Mouse (Mus musculus) heart, adult 9 months (tissue): Measurements from ENCODE around the gene Gphn.
"Not testable (repeated sequence)": the region's sequence is repeated elsewhere in the genome, so short reads cannot be mapped to it uniquely, and the experiment has no call there.

Experiments
- DNase-seq, 2 experiments: peaks; one replicate each; pipeline ENCODE4 v3.0.0; 2022; ENCODE audit warnings: low spot score in 2 of 2

Gene Gphn

DNA sequence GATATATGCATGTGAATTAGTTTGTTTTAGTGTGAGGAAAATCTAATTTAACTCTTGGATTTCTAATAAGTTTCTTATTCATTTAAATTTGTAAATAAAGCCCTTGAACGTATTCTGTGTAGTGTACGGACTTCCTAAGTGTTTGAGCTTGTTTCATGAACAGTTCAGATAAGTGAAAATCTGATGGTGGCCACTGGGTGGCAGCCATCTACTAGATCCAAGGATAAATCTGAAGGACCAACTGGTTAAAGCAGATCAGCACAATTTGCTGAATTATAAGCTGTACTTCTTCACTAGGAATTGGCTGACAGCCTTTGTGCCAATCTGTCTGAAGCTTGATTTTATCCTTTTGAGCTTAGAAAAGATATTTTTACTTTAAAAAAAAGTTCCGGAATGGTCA, 105.9 kb downstream of the Gphn start:
- DNase-seq, result peak in 1 of 2 experiments; percentile 27

DNA sequence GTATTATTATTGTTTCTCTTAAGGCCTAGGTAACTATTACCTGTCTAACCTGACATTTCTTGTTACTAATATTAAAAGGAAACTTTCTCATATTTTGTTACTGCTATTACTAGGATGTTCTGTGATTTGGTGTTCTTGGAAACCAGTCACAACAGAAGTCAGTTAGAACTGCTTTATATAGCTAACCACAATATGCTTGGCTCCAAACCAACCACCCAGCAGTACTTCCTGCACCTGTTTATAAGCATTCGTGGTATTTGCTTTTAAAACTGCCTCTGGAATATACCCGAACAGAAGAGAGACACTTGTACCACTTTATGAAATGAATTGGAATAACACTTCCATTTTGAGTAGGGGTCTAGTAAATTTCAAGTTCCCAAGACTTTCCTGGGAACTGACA, 130.3 kb downstream of the Gphn start:
- DNase-seq, result no peak

DNA sequence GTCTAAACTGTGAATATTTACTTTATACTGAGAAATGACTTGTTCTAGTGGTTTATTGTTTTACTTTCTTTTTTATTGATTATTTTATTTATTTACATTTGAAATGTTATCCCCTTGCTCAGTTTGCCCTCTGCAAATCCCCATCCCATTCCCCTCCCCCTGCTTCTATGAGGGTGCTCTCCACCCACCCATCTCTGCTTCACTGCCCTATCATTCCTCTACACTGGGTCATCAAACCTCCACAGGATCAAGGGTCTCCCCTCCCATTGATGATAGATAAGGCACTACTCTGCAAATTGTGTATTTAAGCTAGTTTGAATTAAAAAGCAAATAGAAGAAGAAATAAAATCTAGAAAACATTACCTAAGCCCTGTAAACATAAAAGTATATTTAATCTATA, 163.1 kb downstream of the Gphn start:
- DNase-seq, result no peak

DNA sequence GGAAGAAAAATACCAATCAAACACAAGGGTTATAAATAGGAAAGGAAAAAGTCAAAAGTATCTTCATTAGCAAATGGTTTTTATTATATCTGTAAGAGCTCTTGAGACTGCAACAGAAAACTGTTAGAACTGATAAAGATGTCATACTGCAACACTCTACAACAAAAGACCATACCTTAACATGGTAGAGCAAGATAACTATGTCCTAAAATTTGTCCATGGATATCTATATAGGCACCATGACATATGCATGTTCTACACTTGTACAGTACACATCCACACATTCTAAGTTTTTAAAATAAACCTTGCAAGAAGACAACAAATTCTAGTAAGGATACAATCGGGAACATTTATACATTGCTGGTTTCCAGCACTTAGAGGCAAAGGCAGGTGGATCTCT, 169.1 kb downstream of the Gphn start:
- DNase-seq, result no peak

DNA sequence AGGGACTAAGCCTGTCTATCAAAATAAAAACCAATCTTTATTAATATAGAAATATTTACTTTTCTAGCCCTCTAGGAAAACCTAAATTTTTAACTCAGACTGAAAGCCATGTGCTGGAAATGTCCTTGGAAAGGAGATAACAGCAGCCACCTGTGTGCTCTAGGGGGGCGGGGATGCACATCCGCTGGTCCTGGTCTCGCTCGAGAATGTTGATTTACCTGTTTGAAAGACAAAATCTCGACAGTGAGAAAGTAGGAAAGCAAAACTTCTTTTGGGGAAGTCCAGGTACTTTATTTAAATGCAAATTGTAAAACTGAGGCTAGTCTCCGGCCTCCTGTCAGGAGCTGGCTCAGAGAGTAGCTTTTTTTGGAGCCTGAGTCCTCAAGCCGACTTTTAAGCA, 181.3 kb downstream of the Gphn start:
- not testable (repeated sequence) for DNase-seq

DNA sequence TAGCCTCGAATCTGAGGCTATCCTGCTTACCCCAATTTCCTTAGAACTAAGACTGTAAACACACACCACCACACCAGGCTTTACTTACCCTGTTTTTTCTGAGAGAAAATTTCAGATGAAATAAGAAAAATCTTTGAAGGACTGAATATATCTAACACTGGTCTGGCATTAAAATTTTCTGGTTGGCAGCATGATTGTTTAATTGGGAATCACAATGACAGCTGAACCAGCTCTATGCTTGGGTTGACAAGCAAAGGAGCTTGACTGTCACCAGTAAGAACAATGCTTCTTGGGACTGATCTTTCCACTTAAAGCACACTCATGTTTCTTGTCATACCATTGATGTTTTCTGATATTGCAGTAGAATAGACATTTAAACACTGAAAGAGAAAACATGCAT, 296.0 kb downstream of the Gphn start:
- no peak for DNase-seq

DNA sequence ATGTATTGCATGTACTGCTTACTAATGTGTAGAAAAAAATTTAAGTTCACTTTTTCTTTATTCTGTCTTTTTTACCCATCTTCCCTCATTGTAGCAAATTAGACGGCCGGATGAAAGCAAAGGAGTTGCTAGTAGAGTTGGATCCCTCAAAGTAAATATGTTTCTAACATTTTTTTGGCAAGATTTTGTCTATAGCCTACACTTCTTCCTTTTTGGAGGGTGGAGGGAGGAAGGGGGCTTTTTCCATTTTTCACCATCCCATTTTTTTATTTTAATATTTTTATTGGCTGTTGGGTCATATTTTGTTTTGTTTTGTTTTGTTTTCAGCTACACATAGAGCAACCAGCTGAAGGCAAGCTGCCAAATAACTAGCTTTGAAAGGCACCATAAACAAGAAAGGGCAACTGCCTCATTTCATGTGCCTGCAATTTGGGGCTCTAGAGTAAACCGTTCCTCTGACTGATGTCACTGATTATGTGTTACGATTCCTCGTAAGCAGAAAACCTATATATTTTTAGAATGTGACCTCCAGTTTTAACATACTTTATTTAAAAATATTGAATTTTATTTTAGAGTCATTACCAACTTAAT, 296.7 kb downstream of the Gphn start:
- DNase-seq, result no peak

DNA sequence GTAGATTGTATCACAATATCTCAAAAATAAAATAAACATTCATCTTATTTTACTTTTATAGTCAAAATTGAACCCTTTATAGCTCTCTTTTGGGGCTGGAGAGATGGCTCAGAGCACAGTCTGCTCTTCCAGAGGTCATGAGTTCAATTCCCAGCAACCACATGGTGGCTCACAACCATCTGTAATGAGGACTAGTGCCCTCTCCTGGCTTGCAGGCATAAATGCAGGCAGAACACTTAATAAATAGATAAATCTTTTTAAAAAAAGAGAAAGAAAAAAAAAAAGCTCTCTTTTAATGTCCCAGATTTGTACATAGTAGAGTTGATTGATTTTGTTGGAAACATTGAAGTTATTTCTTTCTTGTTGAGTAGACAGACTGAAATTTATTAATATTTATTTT, 311.4 kb downstream of the Gphn start:
- not testable (repeated sequence) for DNase-seq

DNA sequence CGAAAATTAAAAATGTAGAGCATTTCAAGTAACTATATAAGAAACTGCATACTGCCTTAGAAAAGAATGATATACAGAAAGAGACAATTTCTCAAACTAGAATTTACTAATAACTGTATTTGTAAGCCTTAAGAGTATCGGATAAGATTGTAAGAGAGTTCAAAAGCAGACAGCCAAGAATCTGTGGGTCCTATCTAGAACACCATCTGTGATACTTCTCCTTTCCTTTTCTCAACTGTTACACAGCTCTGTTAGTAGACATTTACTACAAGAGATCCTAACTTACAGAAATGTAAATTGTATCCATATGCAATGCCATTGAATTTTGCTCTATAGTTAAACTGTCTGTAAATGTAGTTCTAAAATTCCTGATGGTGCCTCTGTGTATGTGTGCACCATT, 324.7 kb downstream of the Gphn start:
- no peak for DNase-seq

DNA sequence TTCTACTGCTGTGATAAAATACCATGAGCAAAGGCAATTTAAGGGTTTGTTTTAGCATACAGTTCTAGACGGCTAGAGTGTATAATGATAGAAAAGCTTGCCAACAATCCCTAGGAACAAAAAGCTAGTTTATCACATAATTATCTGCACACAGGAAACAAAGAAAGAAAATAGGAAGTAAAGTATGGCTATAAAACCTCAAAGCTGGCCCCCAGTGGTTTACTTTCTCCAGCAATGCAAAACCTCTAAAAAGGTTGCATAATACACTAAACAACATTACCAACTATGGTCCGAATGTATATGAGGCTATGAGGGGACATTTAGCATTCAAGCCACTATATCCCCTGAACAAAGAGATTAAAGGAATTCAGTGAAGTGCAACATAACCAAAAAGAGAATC, 405.6 kb downstream of the Gphn start:
- no peak for DNase-seq

DNA sequence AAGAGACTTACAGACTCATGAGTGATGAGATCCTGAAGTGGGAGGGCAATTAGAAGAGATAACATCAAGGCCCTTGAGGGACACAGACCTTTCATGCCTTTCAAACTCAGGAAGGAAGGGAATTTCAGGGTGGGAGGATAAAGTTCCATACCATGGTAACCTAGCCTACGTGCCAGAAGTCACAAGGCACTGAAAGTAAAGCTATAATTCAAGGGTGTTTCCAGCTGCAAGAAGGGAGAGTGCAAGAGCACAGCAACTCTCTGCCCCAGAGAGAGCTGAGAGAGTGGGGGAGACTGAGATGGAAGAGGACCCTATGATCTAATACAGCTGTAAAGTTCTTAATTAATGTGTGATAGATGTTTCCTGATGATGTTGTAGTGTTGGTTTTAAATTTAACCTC, 413.3 kb downstream of the Gphn start:
- DNase-seq, result no peak

DNA sequence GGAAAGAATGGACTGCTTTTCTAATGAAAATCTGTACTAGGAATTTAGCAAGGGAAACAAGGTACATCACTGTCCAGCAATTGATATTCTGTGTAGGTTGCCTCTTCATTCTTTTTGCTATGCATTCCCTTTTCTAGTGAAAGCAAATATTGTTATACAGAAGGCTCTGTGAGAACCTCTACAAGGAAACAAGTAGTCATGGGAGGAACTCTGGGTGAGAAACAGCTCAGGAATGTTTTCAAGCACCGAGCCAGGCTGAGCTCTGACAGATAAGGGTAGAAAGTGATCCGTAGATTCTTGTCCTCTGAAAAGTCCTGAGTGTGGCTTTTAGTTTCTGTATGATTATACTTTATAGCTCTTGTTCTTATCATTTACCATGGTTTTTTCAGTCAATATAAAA, 413.9 kb downstream of the Gphn start:
- DNase-seq, result peak in 1 of 2 experiments; percentile 5

DNA sequence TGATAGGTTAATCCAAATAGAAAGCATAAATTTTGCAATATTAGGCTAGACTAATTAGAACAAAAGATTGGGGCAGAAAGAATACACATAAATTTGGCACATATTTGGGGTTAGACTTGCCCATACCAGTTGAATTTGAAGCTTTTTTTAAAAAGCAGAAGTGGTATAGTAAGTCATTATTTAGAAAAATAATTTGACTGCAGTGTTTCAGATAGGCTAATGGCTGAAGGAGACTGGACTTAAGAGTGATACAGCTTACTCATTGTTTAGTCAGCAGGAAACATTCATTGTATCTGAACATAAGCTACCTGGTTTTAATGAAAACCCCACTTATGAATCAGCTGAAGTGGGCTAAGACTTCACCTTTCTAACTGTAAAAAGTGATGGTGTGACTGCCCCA, 415.0 kb downstream of the Gphn start:
- no peak for DNase-seq

DNA sequence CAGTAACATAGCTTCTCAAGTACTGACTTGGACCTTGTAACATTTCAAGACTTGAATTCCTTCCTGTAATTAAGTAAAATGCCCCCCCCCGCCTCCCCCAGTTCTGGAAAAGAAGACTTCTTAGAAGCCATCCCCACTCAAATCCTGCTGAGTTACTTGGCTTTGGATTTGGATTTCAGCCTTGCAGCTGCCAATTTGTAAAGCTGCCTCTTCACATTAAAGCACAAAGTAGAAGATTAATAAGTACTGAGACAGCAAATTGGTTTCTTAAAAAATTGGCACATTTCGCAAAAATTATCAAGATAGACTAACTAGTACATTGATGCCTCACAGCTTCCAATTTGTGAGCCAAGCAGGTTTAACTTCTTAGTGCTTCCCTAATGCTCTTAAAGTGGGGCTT, 417.5 kb downstream of the Gphn start:
- DNase-seq, result no peak

DNA sequence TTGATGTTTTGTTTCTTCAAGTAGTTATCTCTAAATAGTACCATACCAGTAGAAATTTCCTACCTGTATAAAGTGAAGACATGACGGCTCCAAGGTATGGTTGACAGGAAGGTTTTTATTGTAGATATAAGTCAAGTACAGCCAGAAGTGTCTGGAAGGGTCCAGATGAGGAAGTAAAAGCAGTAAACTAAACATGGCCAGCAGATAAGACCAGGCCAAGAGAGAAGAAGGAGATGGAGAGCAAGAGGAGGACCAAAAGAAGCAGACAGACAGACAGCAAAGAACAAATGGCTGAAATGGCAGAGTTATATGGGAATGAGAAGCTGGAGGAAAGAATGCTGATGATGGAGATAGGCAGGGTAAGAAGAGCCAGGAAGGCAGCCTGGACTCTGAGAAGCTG, 419.1 kb downstream of the Gphn start:
- DNase-seq, result no peak

DNA sequence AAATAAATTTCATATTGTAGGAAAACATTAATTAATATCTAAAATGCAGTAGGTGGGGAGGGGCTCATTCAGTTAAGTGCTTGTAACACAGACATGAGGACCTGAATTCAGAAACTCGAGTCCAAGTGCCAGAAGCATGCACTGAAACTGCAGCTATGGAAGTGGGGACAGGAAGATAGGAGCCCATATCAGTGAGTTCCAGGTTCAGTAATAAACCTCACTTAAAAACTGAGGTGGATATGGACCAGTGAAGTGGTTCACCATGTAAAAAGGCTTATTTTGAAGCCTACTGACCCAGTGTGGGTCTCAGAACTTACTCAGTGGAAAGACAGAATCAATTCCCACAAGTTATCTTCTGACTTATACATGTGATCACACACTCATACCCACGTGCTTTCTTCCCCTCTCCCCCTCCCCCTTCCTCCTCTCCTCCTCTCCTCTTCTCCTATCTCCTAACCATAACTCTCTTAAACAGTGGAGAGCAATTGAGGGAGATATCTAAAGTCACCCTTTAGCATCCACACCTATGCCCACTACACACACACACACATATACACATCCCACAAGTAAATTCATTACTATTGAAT, 433.6 kb downstream of the Gphn start:
- no peak for DNase-seq

DNA sequence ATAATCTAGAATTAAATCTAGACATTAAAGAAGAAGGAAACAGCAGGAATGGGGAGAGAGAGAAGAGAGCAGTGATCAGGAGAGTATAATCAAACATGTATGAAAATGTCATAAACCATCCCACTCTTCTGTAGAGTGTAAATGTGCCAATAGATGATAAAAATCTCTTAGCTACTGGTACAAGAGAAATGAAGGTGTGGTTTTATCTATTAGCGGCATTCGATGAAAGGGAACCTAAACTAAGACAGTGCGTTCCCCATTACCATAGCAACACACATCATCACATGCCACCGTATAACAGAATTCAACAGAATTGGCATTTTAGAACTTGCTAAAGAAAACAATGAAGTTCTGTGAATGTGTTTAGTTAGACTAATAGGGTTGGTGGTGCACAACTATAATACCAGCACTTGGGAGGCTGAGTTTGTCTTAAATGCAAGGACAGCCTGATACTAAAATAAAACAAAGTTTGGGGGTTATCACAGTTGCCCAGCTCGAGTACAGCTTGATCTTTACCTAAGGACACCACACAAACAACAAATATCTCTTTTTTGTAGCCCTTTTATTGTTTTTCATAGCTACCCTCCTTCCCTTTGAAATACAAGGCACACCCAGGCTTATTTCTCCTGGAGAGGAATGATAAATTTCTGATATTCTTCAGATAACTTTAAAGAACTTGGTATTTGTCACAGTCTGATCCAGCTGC, 452.1 kb downstream of the Gphn start:
- no peak for DNase-seq

DNA sequence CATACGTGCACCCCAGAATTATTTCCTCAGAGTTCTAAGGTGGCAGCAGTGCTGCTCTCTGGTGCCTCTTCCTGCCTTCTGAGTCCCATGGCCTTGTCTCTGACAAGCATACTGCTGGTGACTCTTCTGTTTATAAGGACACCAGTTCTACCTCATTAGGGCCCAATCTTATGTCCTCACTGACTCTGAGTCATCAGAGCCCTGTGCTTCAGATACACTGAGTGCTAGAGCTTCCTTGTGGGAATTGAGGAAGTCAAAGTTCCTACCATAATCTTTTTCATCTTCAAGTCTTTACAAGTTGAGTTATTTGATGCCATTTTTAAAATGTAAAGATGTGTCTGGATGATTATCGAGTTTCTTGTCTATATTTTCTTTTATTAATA, 452.6 kb downstream of the Gphn start:
- no peak for DNase-seq

DNA sequence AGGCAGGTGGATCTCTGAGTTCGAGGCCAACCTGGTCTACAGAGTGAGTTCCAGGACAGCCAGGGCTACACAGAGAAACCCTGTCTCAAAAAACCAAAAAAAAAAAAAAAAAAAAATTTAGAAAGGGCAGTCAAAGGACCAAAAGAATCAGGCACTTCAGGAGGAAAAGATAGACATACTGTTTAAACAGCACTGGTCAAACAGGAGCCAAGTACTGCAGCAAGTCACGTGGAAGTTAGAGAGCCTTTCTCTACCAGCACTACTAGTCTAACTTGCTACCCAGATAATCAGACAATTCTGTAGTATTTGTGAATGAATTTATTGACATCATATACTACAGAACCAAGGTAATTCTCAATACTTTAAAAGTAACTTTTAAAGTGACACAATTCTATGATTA, 454.9 kb downstream of the Gphn start:
- DNase-seq, result no peak

DNA sequence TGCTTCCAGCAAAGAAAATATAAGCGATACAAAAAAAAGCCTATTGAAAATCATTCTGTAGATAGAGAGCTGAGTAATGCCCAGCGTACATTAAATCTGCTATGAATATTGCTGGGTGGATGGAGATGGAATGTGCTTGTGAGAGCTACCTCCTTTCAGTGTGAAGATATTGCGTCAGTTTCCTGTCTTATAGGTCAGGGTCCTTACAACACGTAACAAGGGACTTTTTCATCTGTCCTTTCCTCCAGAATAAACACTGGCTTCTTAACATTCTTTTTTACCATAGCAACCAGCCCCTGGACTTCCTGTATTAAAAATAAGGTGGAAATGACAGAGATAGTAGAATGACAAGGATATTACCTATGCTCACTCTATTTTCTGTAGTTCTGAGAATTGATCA, 456.1 kb downstream of the Gphn start:
- no peak for DNase-seq

DNA sequence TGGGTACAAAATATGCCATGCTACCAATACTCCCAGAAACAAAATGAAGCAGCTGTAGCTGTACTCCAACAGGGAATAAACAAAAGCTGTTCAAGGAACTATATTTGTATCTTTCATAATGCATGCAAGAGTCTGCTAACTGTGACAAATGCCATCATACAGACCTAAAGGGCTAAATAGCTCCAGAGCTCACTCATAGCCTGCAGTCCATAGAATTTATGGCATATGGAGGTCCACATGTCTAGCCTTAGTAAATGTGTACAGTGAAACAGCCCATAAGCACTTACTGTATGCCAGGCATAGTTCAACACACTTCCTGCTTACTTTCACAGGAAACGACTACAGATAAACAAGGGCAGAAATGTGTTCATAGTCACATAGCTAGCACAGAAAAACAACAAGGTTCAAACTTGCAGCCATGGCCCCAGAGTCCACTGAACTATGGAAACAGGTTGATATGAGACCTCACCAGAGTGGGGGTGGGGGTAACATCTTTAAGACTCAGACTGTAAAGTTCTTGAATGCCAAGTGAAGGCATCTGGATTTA, 459.6 kb downstream of the Gphn start:
- DNase-seq, result no peak

DNA sequence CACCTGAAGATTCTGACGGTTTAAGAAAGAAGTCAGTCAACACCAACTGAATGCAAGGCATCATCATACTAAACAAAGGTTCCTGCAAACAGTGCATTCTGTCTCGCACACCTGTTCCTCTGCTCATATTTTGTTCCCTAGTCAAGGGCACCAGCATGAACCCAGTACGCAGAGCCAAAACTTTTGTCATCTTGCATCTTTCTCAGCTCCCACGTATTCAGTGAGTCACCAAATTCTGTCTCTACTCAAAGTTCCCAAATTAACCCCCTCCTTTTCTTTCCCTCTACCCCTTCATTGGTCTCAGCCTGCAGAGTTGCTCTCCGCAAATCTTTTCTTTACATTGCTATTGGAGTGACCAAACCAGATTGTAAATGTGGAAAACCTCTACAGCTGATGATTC, 462.7 kb downstream of the Gphn start:
- DNase-seq, result no peak

DNA sequence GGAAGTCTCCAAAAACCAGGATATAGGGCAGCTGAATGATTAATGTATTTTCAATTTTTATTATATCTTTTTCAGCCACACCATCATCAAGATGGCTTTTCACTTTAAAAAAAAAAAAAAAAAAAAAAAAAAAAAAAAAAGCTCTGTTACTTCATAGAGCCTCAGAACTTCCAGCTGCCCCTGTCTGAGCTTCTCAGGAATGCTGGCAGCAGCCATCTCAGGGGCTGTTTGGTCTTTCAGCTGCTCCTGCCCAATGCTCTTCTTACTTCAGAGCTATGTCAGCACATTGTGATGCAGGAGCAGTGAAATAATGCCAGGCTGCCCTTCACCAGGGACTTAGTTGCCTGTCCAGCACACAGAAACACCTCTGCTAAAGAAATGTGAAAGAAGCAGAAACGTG, 465.1 kb downstream of the Gphn start, which contains the start of gene Fam71d:
Gene Fam71d (plus strand): TSS at position 211 of the 400 bp plus-strand sequence.
- DNase-seq, result no peak
